Mouse (Mus musculus) cortical plate, adult 2 months (tissue): Measurements from ENCODE around the gene Nfkbia.

Experiments
- CTCF ChIP-seq: fragments of 200-500 bp; IDR thresholded peaks from 2 replicates; pipeline ENCODE4 v1.5.1; 2011; ENCODE audit warnings: mild to moderate bottlenecking, control low read depth, low read length; ENCODE audit not compliant: insufficient read depth; ENCODE audit errors: extremely low read depth
- POLR2A ChIP-seq: fragments of 200-500 bp; IDR thresholded peaks from 2 replicates; pipeline ENCODE4 v1.6.1; 2011; ENCODE audit warnings: mild to moderate bottlenecking, low read length, control low read depth; ENCODE audit not compliant: insufficient read depth; ENCODE audit errors: extremely low read depth

DNA sequence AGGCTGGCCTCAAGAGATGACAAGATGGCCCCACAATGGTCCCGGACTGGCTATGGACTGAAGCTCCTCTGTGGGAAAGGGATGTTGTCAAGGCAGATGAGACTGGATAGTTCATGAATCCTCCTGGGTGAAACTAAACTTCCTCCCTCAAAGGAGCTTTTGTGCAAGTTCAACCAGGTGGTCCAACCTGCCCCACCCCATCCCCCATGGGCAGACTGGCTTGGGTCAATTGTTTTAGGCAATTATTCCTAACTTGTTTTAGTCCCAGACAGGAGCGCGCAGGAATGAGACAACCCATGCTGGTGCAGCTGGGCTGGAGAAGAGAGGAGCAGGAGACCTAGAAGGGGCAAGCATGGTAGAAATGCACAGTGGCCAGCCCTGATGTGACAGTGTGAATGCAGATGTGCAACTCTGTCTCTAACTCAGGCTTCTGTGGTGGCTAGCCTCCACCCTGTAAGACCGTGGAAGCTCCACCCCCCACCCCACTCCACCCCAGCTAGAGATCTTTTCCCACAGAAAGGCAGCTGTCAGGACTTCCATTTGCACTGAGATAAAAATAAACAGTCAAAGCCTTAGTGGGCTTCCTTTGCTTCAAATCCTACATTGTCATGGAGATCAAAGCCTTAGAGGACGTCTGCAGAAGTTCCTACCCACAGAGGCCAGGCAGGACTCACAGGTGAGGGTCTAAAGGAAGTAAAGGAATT, 3.6 kb upstream of the Nfkbia start:
- no peak for TF ChIP-seq POLR2A
- no peak for TF ChIP-seq CTCF
